Mouse (Mus musculus) MEL (cell line): Measurements from ENCODE around the gene Aven. TPM values are rescaled to one million over a fixed set of nuclear protein-coding genes. Genes with fewer than 3 reads are reported as not detected.

ENCODE experiments used
- DNase-seq: peaks from one replicate; pipeline ENCODE4 v3.0.0; 2011; ENCODE audit warnings: low read depth, low spot score
- H3K27ac ChIP-seq: 2 replicates; pipeline ENCODE4 v1.5.1; 2012; ENCODE audit warnings: low read depth, mild to moderate bottlenecking, control low read depth, low read length, moderate library complexity; ENCODE audit not compliant: control insufficient read depth
- H3K27me3 ChIP-seq, 2 experiments: fragments of 150-350 bp in 1 of 2; sonication (generic) in 1 of 2; 2 replicates each; pipeline ENCODE4 v1.6.1; 2012; ENCODE audit warnings: low read length in 2 of 2, mild to moderate bottlenecking in 2 of 2, improper control_type of control experiment in 1 of 2, moderate library complexity in 1 of 2; ENCODE audit not compliant: insufficient read depth in 2 of 2, control insufficient read depth in 1 of 2
- H3K36me3 ChIP-seq, 2 experiments: 2 replicates each; pipeline ENCODE4 v1.6.1; 2012 to 2014; ENCODE audit warnings: low read length in 2 of 2, improper control_type of control experiment in 1 of 2, inconsistent platforms in 1 of 2, mild to moderate bottlenecking in 1 of 2; ENCODE audit not compliant: insufficient read depth in 2 of 2, control insufficient read depth in 1 of 2
- H3K4me1 ChIP-seq, 2 experiments: fragments of 150-350 bp in 1 of 2; sonication (generic) in 1 of 2; 2 replicates each; pipeline ENCODE4 v1.6.1; 2012; ENCODE audit warnings: low read length in 2 of 2, improper control_type of control experiment in 1 of 2, mild to moderate bottlenecking in 1 of 2; ENCODE audit not compliant: insufficient read depth in 2 of 2, control insufficient read depth in 1 of 2
- H3K4me3 ChIP-seq, 2 experiments: fragments of 150-350 bp in 1 of 2; sonication (generic) in 1 of 2; 2 replicates each; pipeline ENCODE4 v1.5.1; 2012; ENCODE audit warnings: low read depth in 2 of 2, low read length in 2 of 2, mild to moderate bottlenecking in 2 of 2, moderate library complexity in 2 of 2, control low read depth in 1 of 2, improper control_type of control experiment in 1 of 2; ENCODE audit not compliant: control insufficient read depth in 1 of 2, insufficient read depth in 1 of 2
- H3K79me2 ChIP-seq: 2 replicates; pipeline ENCODE4 v1.6.1; 2012; ENCODE audit warnings: mild to moderate bottlenecking, low read length, moderate library complexity; ENCODE audit not compliant: control insufficient read depth, poor library complexity, insufficient read depth
- H3K9ac ChIP-seq: 2 replicates; pipeline ENCODE4 v1.6.1; 2012; ENCODE audit warnings: low read depth, mild to moderate bottlenecking, control low read depth, low read length, moderate library complexity; ENCODE audit not compliant: control insufficient read depth, poor library complexity, severe bottlenecking
- H3K9me3 ChIP-seq: fragments of 150-350 bp; sonication (generic); replicated peaks from 2 replicates; pipeline ENCODE4 v1.6.1; 2012; ENCODE audit warnings: mild to moderate bottlenecking, low read length, improper control_type of control experiment, moderate library complexity; ENCODE audit not compliant: insufficient read depth
- CTCF ChIP-seq, 3 experiments: IDR thresholded peaks in 2 of 3; conservative IDR thresholded peaks in 1 of 3; 2 replicates each; pipeline ENCODE4 v1.5.1; 2011 to 2012; ENCODE audit warnings: low read length in 3 of 3, low read depth in 2 of 3, mild to moderate bottlenecking in 2 of 3, improper control_type of control experiment in 1 of 3, inconsistent platforms in 1 of 3, mixed read lengths in 1 of 3, moderate library complexity in 1 of 3; ENCODE audit not compliant: control insufficient read depth in 1 of 3, insufficient read depth in 1 of 3, poor library complexity in 1 of 3, severe bottlenecking in 1 of 3
- EP300 ChIP-seq, 2 experiments: IDR thresholded peaks; 2 replicates each; pipeline ENCODE4 v1.6.1; 2011; ENCODE audit warnings: improper control_type of control experiment in 2 of 2, low read length in 2 of 2, low read depth in 1 of 2, mild to moderate bottlenecking in 1 of 2
- ETS1 ChIP-seq: IDR thresholded peaks from 2 replicates; pipeline ENCODE4 v1.6.1; 2012; ENCODE audit warnings: low read depth, mild to moderate bottlenecking, inconsistent platforms, low read length, improper control_type of control experiment, moderate library complexity
- GABPA ChIP-seq: IDR thresholded peaks from 2 replicates; pipeline ENCODE4 v1.6.1; 2012; ENCODE audit warnings: low read depth, mild to moderate bottlenecking, inconsistent platforms, low read length, improper control_type of control experiment, moderate library complexity
- GATA1 ChIP-seq: IDR thresholded peaks from 2 replicates; pipeline ENCODE4 v1.6.1; 2011; ENCODE audit warnings: low read depth, low read length, improper control_type of control experiment
- JUND ChIP-seq: IDR thresholded peaks from 2 replicates; pipeline ENCODE4 v1.6.1; 2011; ENCODE audit warnings: low read depth, mild to moderate bottlenecking, improper control_type of control experiment, low read length
- KAT2A ChIP-seq: conservative IDR thresholded peaks from 2 replicates; pipeline ENCODE4 v1.6.1; 2012; ENCODE audit warnings: low read depth, low read length, improper control_type of control experiment, inconsistent platforms
- MYC ChIP-seq: IDR thresholded peaks from 2 replicates; pipeline ENCODE4 v1.6.1; 2011; ENCODE audit warnings: low read depth, mild to moderate bottlenecking, low read length, improper control_type of control experiment, moderate library complexity
- NRF1 ChIP-seq: IDR thresholded peaks from 2 replicates; pipeline ENCODE4 v1.6.1; 2014; ENCODE audit warnings: low read depth, mild to moderate bottlenecking, inconsistent platforms, low read length, improper control_type of control experiment, moderate library complexity; ENCODE audit not compliant: poor library complexity, insufficient read depth, severe bottlenecking
- POLR2A ChIP-seq, 2 experiments: IDR thresholded peaks; 2 replicates each; pipeline ENCODE4 v1.6.1; 2011 to 2012; ENCODE audit warnings: low read length in 2 of 2, mild to moderate bottlenecking in 2 of 2, control low read depth in 1 of 2, improper control_type of control experiment in 1 of 2, low read depth in 1 of 2, moderate library complexity in 1 of 2; ENCODE audit not compliant: control insufficient read depth in 1 of 2, insufficient read depth in 1 of 2, poor library complexity in 1 of 2
- RAD21 ChIP-seq: IDR thresholded peaks from 2 replicates; pipeline ENCODE4 v1.6.1; 2011; ENCODE audit warnings: mild to moderate bottlenecking, low read depth, low read length, improper control_type of control experiment
- RCOR1 ChIP-seq: IDR thresholded peaks from 2 replicates; pipeline ENCODE4 v1.6.1; 2012; ENCODE audit warnings: low read depth, mild to moderate bottlenecking, inconsistent platforms, low read length, improper control_type of control experiment
- SMC3 ChIP-seq: IDR thresholded peaks from 2 replicates; pipeline ENCODE4 v1.6.1; 2011; ENCODE audit warnings: low read depth, low read length, improper control_type of control experiment
- TBP ChIP-seq: IDR thresholded peaks from 2 replicates; pipeline ENCODE4 v1.8.0; 2011; ENCODE audit warnings: low read depth, low read length, improper control_type of control experiment
- UBTF ChIP-seq: IDR thresholded peaks from 2 replicates; pipeline ENCODE4 v1.6.1; 2012; ENCODE audit warnings: low read depth, mild to moderate bottlenecking, inconsistent platforms, low read length, improper control_type of control experiment, moderate library complexity, borderline replicate concordance; ENCODE audit not compliant: insufficient read depth
- ZKSCAN1 ChIP-seq: IDR thresholded peaks from 2 replicates; pipeline ENCODE4 v1.6.1; 2012; ENCODE audit warnings: low read depth, mild to moderate bottlenecking, inconsistent platforms, low read length, improper control_type of control experiment, moderate library complexity
- polyA plus RNA-seq, 2 experiments: library from polyadenylated mRNA; stranded (reverse) in 1 of 2; unstranded in 1 of 2; fragments of >175 nt in 1 of 2; fragments of >200 nt in 1 of 2; gene quantifications; 2 replicates each; pipeline versions ENCODE4 v1.2.1 to v1.2.4; 2012; ENCODE audit warnings: low replicate concordance in 2 of 2, low read depth in 1 of 2; ENCODE audit not compliant: insufficient read length in 2 of 2, insufficient read depth in 1 of 2, missing spikeins in 1 of 2
- total RNA-seq: library from RNA; depleted of rRNA; stranded (reverse); fragments of 300-350 nt; gene quantifications from 2 replicates; pipeline ENCODE4 v1.2.3, GENCODE M21; 2012

Gene Aven
- total and polyA plus RNA-seq, 3 experiments, result 33.4 to 72.8 (median 50.3) TPM

DNA sequence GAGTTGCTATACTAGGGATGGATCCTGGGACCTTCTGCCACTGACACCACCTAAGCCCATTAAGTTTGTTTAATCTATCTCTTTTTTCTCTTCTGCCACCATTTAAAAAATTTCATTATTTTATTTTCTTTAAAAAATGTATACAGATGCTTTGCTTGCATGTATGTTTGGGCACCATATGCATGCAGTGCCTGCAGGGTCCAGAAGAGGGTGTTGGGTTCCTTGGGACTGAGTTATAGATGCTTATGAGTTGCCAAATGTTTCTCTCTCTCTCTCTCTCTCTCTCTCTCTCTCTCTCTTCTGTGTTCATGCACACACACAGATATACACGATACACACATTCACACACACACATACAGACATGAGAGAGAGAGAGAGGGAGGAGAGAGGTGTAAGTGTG, 20.3 kb downstream of the Aven start:
- H3K4me3 ChIP-seq, result no peak overlapping the region
- H3K36me3 ChIP-seq, result peaks cover 0 to 34% of the 10 kb centered on the region in 2 experiments; a peak in 2 of 4 replicates
- TF ChIP-seq NRF1, result no peak
- TF ChIP-seq JUND, result 0 out of 2 replicates have a peak, but pooled peaks have one; percentile 37
- peak; percentile 31; the same call in 1 of the 2 replicates for TF ChIP-seq SMC3
- peak; percentile 34 for TF ChIP-seq RAD21
- peak; percentile 20 to 37 (median 30); a peak in 5 of 6 replicates for TF ChIP-seq CTCF (IDR thresholded peaks at IDR 0.05 in 2 of 3, conservative IDR thresholded peaks at IDR 0.05 in 1 of 3; ENCODE audit: control insufficient read depth in 1 of 3, insufficient read depth in 1 of 3, low read depth in 2 of 3, low read length in 3 of 3, poor library complexity in 1 of 3, severe bottlenecking in 1 of 3)
- no peak overlapping the region for H3K9ac ChIP-seq
- DNase-seq, result peak; percentile 55
- H3K27me3 ChIP-seq, result no peaks in the 10 kb centered on the region
- H3K4me1 ChIP-seq, result peaks cover 10 to 20% of the 10 kb centered on the region in 2 experiments
- no peaks in the 10 kb centered on the region; the same call in 1 of the 2 replicates for H3K79me2 ChIP-seq
- H3K27ac ChIP-seq, result no peak overlapping the region
- H3K9me3 ChIP-seq, result no peaks in the 10 kb centered on the region

DNA sequence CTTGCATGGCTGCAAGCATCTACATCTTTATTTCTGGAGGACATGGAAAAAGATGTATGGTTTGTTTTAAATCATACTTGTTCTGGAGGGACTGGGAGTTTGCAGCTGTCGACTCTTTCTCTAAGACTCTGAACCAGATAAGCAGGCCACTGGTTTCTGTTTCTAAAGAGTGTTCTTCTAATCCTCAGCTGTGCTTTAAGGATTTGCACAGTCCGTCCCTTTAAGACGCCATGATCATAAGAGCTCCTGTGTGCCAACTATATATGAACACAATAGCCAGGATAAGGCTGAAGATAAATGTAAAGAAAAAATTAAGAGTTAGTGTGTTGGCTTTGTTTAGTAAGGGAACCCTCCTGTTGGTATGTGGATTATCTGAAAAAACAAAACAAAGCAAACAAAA, 24.0 kb downstream of the Aven start:
- DNase-seq, result no peak
- no peak overlapping the region for H3K9ac ChIP-seq

DNA sequence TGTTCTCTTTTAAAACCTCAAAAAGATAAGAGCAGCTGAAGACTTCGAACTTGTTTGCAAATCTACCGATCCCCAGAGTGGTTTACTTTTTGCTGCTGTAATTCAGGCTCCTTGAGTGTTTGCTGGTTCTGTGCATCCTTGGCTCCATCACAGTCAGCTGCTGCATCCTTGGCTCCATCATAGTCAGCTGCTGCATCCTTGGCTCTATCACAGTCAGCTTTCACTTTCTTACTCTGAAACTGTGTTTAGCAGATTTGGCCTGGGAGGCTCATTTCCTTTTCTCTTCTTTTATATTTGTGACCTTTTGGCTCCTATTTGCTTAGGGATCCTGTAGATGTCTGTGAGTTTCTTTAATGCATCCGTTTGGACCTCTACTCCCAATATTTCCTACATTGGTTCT, 24.5 kb downstream of the Aven start:
- TF ChIP-seq EP300 (IDR thresholded peaks at IDR 0.05; ENCODE audit: low read depth in 1 of 2, low read length in 2 of 2) (no peak), ETS1 (0 out of 2 replicates have a peak, but pooled peaks have one; percentile 17), GATA1 (peak; percentile 41)
- H3K4me3 ChIP-seq, result no peak overlapping the region
- no peak overlapping the region for H3K27ac ChIP-seq
- no peak overlapping the region for H3K9ac ChIP-seq
- DNase-seq, result no peak
- no peaks in the 10 kb centered on the region for H3K9me3 ChIP-seq
- H3K36me3 ChIP-seq, result peaks cover 0 to 14% of the 10 kb centered on the region in 2 experiments; a peak in 2 of 4 replicates
- no peaks in the 10 kb centered on the region for H3K27me3 ChIP-seq
- H3K4me1 ChIP-seq, result peaks cover 5 to 8% of the 10 kb centered on the region in 2 experiments; a peak in 3 of 4 replicates
- H3K79me2 ChIP-seq, result no peaks in the 10 kb centered on the region

More for the DNA sequence above, 24.0 kb downstream of the Aven start:
- peaks cover 0 to 17% of the 10 kb centered on the region in 2 experiments; a peak in 2 of 4 replicates for H3K36me3 ChIP-seq
- H3K4me1 ChIP-seq, result peaks cover 8% of the 10 kb centered on the region in 2 experiments; a peak in 3 of 4 replicates
- no peak overlapping the region for H3K4me3 ChIP-seq
- no peaks in the 10 kb centered on the region for H3K27me3 ChIP-seq
- no peaks in the 10 kb centered on the region for H3K79me2 ChIP-seq
- no peak overlapping the region for H3K27ac ChIP-seq
- no peak for TF ChIP-seq EP300 (IDR thresholded peaks at IDR 0.05; ENCODE audit: low read depth in 1 of 2, low read length in 2 of 2)
- TF ChIP-seq POLR2A (IDR thresholded peaks at IDR 0.05; ENCODE audit: control insufficient read depth in 1 of 2, insufficient read depth in 1 of 2, low read depth in 1 of 2, low read length in 2 of 2, poor library complexity in 1 of 2), result no peak
- no peak for TF ChIP-seq MYC
- TF ChIP-seq RAD21, result no peak
- no peak for TF ChIP-seq GATA1
- TF ChIP-seq SMC3, result no peak
- TF ChIP-seq RCOR1, result no peak
- TF ChIP-seq ZKSCAN1, result no peak
- TF ChIP-seq UBTF, result no peak
- TF ChIP-seq GABPA, result no peak
- no peak for TF ChIP-seq KAT2A
- TF ChIP-seq TBP, result no peak
- no peaks in the 10 kb centered on the region for H3K9me3 ChIP-seq
